Mouse (Mus musculus) cerebellum, postnatal 10 days (tissue): ENCODE measurements around the gene Bag6.

Experiments
- DNase-seq, 2 experiments: peaks; one replicate each; pipeline ENCODE4 v3.0.0; 2021; ENCODE audit warnings: mixed read lengths in 2 of 2

Gene Bag6

DNA sequence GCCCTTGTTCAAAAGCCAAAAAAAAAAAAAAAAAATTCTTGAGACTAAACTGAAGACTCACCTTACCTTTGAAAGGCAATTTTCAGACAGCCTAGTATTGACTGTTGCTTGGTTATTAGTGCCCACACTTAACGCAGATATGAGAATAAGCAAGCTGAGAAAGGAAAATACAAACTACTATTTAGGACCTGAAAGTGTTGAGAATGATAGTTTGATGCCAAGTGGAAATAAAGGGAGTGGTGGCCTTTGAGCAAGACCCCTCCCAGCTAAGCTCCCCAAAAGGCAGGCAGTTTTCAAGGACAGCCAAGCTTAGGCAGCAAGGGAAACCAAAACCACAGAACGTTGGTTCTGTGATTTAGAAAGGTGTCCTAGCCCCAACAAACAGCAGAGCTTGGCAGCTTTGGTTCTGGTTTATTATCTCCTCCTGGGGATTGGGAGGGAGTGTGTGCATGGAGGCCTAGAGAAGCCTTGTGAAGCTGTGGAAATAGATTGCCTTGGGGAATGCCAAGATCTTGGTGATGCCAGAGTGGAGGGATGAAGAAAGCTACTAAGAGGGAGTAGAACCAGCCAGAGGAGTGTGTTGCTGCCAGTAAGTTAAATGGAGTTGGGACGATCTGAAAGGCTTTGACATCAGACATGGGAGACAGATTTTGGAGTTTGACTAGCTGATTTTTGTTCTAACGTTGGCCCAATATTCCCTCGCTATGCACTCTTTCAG lies 13.1 kb downstream of the Bag6 start:
- no peak for DNase-seq

DNA sequence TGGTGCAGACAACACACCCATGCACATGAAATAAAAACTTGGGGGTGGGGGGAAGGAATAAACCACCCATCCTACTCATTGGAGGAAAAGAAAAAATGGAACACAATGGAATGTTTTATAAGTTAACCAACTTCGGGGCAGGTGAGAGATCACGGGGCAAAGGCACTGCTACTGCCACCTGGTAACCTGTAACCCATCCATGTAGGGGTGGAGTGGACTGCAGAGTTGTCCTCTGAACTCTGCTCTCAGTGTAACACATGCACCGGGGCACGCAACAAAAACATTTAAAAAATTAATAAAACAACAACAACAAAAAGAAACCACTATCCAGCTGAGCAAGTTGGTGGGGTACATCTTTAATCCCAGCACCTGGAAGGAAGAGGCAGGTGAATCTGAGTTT lies 17.1 kb downstream of the Bag6 start:
- DNase-seq = no peak

DNA sequence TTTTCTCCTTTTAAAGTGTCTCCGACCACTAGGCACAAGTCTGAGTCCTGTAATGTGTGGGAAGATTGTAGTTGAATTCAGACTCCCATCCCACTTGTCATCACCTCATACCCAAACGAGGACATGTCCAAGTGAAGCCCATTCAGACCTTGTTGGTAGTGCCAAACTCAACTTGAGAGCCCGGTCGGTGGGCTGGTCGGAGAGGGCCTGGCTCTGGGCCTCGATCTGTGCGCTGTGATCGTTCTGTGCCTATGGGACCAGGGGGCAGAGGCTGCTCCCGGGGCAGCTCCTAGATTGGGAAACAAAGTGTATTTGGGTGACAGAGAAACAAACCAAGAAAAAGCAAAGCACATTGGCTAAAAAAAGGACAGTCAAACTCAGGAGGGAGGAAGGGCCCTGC lies 18.1 kb downstream of the Bag6 start:
- DNase-seq = no peak

DNA sequence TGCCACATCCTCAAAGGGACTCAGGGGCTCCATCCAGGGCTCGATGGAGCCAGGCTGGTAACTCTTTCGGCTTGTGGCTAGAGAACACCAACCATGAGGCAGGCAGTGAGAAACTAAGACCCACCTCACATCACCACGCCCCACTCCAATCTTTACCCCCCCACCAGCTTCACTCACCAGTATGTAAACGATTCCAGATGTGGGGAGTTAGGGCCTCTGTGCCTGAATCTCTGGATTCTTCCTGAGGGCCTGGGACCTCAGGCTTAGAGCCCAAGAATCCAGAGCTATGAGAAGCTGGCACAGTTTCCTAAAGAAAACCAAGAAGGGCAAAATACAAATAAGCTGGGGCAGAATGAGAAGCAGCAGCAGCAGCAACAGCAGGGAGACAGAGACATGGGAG lies 19.0 kb downstream of the Bag6 start:
- no peak for DNase-seq

DNA sequence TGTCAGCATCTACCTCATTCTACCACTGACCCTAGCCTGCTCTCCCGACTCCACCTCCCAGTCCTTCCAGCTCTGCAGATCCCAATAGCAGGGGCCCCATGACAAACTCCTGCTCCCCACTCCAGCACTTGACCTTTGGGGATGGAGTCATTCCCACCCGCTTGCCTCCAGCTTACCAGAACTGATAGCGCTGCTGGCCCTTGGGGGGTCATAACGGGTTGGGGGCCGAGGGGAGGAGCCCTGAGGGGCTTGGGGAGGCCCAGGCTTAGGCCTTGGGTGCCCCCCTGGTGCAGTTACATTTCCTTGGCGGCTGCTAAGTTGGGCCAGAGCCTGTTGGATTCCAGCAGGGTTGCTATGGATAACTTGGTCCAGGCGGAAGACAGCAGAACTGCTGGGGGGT lies 19.6 kb downstream of the Bag6 start:
- no peak for DNase-seq

DNA sequence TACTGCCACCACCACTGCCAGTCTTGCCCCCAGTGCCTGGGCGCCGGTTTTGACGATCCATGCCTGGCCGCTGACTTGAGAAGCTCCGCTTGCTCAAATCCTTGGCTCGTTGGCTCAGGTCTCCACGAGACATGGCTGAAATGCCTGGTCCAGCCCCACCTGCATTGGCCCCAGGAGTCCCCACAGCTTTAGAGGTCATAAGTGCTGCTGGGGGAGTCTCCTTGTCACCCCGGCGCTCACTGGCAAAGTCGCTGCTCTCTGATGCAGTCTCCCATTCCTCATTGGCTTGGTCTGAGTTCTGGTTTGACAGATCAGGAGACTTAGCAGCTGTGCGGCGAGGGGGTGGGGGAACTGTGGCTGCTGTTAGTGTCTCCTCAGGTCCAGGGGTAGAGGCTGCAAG lies 20.5 kb downstream of the Bag6 start:
- no peak for DNase-seq

DNA sequence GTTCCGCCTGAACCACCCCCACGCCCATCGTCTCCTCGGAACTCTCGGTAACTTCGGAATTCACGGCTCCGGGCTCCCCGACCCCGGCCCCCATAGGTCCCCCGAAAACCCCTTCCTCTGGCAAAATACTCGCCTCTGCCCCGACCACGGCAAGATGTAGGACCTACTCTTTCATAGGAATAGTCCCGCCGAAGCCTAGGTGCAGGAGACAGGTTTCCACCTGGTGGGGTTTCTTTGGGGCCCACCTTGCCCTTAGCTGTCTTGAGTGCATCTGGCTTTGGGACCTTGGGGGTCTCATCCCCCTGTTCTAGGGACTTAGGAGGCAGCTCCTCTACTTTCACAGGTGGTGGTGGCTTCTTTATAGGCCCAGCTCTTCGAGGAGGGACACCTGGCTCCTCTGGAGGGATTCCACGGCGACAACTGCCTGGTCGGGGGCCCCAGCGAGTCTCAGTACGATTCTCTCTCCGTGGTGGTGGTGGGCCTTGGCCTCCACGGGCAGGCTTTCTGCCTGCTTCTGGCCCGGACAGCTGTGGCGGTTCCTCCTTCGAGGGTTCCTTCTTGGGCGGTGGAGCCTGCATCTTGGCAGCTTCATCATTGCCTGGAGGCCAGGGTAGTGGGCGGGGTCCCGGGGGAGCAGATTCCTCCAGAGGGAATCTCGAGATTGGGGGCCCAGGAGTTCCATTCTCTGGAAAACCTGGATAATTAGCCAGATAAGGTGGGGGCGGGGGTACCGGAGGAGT lies 21.7 kb downstream of the Bag6 start:
- no peak for DNase-seq

DNA sequence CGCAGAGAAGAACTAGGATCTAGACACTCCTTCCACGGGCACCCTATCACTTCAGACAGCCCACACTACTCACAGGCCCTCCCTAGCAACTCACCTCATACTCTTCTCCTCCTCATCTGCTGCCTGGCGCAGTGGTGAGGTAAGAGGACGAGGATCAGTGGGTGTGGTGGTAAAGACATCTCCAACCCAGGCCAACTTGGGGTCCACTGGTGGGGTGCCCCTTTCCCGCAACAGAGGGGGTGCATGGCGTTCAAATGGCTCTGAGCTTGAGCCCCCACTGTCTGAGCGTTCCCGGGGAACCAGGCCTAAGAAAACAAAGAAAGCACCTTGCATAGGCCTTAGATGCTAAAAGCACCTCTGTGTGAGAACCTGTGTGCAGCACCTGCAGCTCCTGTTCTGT lies 22.3 kb downstream of the Bag6 start:
- no peak for DNase-seq

DNA sequence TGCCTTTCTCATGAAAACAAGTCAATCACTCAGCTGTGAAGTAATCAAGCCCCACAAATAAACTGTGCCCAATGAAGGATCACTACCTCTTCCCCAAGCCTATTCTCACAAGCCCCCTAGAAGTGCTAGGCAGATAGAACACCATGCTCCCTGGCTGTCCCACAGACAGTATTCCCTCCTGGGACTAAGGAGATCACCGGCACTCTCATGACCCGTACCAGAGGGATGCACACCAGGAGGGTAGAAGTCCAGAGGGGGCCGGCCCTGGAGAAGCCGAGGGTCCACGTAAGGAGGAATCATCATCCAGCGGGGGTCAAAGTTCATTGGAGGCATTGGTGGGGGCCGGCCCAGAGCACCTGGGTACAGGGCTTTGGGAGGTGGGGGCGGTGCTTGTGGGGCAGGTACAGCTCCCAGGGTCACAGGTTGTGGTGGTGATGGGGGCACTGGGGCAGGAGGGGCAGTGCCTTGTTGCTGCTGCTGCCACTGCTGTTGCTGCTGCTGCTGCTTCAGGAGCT lies 22.7 kb downstream of the Bag6 start:
- no peak for DNase-seq

DNA sequence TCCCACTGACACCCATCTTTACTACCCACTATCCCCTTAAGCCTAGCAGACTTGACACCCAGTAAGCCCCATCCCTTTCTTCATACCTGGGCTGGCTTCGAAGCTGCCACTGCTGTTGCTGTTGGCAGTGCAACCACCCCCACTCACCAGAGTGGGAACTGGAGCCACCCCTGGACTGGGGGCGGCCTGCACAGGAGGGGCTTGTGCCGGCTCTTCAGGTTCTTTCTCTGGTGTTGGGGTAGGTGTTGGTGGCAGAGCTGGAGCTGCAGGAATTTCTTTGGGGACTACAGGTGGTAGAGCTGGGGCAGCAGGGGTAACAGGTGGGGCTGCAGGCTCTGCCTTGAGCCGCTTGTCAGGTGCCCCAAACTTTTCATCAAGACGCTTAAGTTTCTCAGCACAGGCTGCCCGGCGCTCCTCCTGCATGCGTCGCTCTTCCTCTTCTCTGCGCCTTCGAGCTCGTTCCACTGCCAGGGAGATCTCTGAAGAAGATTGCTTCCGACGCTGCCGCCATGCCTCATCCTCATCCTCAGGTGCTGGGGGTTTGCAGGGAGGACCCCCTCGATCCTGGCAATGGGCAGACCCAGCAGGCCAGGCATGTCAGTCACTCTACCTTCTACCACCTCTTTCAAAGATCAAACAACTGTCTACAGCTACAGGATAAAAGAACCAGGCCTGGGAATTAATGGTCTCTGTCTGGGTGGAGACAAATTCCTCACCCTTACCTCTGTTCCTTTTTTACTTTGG lies 24.0 kb downstream of the Bag6 start:
- no peak for DNase-seq

DNA sequence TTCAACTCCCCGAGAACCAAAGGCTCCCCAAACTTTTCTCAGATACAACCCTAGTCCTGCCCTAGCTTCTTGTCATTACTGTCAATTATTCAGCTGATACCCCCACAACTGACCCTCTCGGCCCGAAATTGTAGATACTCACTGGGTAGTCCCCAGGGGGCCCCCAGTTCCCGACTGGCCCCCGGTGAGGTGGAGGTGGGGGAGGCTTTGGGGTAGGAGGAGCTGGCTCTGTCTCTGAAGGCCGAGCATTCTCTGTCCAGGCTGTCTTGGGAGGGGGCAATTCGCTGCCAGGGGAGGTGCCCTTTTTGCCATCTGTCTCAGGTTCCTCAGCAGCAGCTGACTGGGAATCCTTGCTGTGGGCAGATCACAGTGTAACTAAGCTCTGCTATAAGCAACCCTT lies 24.7 kb downstream of the Bag6 start:
- DNase-seq = no peak

DNA sequence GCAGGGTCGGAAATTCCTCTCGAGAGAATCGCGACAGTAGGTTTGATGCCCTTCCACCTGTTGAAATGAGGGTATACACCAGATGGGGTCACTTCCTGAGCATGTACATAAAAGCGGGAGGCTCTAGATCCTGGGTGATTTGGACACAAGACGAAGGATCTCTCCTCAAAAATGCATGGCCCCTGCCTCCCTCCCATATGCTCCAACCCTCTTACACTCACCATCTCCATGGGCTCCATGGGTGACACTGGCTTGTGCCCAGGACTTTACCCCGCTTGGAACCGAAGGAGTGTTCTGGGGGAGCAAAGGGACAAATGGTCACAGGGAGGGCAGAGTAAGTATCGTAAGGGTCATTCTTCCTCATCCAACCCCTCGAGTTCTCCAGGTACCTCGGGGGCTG lies 26.4 kb downstream of the Bag6 start:
- no peak for DNase-seq

DNA sequence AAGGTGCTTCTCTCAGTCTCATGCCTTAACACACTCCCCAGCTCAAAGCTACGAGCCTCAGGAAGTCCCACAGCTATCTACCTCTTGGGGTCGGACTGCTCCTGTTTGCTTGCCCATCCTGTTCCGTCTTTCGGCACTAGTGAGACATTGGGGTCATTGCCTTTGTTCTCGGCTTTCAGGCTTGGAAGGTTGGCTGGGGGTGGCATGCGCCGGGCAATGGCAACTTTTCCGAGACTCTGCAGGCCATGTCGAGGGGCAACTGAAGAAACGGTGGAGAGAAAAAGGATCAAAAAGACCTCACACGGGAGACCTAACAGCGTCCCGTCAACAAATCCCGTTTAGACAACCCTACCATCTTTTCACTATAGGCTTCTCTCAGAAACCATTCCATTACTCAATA lies 27.1 kb downstream of the Bag6 start:
- no peak for DNase-seq

DNA sequence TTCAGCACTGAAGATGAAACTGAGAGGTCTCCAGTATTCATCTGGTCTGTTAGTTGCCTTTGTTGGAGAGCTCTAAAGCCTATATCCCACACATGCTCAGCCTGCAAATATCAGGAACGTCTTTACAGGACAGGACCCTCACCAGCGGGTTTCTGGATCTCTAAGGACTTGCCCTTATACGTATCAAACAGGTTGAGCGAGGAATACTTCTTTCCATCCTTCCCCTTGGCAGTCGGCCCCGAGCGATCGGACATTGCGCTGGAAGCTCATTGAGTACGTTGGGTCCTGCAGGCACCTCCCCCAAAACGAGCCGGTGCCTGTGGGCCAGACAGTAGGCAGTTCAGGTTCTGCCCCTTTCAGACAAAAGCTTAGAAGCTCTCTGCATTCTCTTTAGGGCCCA lies 27.8 kb downstream of the Bag6 start:
- DNase-seq = peak; percentile 60 to 63

DNA sequence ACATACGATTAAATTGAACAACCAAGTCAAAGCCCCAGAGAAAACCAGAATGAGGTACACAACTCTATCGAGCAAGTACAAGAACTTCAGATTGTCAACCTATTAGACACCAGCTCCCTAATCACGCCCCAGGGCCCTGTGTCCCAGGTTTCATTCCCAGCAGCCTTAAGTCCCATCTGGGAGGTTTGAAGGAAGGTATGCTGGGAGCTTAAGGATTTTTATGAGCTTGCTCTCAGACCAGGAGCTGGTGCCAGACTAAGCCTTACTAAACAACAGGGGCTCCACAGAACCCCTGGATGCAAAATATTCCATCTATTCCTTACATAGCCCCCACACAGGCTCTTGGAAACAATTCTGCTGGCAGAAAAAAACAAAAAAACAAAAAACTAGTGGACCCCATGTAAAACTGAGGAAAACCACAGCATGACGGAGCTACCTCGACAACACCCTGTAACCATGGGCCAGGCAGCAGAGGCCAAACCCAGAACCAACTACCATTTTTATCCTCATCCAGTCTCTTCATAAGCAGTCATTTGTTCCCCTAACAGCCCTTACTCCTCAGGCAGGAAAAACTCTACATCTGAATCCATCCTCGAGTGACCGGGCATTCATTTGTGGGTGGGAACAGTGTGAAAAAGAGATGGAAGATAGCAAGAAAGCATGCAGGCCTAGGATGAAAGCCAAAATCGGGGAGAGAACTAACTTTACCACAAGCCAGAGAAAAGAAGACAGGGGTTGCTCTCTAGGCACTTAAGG lies 28.5 kb downstream of the Bag6 start:
- DNase-seq = peak in 1 of 2 experiments; percentile 53

DNA sequence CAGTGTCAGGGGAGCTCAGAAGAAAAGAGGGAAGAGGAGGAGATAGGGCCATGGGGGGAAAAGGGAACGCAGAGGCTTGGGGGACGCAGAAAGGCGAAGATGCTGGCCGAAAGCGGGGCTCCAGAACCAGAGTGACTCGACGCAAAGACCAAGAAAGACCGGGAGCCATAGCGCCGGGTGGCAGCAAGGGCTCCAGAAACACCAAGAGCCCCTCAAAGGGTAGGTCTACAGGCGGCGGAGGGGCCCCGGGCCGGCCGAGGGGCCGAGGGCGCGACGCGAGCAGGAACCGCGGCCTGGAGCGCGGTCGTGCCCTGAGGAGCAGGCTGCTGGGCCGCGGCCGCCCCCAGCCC lies 29.2 kb downstream of the Bag6 start:
- no peak for DNase-seq

DNA sequence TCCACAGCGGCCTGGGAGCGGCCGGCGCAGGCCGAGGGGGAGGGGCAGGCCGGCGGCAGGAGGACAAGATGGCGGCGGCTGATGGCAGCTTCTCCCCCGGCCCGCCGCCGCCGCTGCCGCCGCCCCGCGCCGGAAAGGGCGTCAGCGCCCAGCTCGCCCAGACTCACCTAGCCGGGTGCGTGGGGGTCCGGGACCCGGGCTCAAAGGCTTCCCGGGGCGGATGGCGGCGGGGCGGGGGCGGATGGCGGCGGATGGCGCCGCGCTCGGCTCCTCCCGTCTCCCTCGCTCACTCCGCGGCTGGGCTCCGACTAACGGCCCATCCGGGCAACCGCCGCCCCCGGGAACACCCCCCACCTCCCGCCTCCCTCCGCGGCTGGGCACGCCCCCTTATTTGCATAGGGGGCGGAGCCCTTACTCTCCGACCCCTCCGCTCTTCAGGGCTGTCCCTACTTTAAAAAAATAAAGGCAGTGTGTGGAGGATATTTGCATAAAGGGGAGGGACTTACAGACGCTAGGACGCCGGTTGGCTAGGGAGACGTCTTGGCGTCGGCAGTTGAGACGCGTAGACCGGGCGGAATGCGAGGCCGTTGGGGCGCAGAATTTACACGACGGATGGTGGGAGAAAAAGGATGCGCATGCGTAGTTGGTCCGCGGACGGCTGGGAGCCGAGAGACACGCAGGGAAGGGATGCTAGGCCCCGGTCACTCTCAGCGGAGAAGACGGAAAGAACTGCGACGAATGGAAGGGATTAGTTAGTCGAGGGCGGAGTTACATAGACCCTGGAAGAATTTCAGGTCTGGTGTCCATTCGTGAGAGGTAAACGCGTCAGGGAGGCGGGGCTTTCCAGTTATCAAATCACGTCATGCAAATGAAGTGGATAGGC lies 29.8 kb downstream of the Bag6 start, which contains the start of gene Prrc2a:
Prrc2a (minus strand) TSS at position 330 of the 883 bp plus-strand sequence.
- peak; percentile 99 for DNase-seq

DNA sequence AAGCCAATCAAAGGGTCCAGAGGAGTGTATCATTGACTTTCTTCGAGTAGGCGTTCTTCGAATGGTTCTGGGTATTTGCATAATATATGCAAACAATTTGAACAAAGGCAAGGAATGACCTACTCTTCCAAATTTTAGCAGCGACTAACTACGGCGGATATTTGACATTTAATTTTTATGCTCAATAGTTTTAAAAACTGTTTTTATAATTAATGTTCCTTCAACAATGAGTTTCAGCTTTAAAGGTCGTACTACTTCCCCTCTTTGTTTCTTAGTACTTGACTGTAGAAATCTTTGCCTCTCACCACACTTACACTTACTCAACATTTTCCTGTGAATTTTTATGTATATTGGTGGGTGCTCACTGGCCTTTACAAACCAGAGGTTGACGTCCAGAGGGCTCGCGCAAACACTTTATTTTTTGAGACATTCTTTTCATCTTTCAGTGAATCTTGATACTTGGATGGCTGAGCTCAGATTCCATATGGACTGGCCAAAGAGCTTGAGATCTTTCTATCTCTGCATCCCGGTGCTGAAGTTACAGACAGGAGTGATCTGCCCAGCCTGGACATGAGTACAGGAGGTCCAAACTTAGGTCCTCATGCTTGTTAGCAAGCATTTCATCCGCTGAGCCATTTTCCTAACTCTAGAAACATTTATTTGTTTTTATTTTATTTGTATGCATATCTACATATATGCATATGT lies 30.6 kb downstream of the Bag6 start:
- DNase-seq = no peak

DNA sequence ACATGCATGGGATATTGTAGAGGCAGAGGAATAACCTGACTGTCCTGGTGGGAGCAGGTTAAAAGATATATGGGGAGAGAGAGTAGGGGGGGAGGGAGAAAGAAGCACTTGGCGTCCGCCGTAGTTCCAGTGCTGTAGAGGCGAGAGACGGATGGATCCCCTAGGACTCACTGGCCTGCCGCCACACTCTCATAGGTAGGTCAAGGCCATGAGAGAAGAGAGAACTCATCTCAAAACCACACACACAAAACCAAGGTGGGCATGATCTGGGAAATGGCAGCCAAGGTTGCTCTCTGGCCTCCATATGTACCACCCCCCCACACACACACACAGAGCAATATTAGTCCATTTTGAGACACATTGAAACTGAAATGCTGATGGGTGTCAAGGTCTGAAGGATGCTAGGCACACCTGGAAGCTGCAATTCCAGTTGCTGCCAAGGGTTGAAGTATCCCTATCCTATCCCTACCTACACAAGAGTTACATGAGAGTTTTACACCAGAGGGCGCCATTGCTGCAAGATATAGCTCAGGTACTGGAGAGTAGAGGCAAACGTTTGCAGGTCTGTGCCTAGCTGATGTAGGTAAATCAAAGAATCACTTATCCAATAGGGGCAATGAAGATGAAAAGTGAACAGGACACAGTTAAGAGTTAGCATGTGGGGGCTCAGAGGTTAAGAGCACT lies 31.5 kb downstream of the Bag6 start:
- DNase-seq = peak; percentile 84 to 87

DNA sequence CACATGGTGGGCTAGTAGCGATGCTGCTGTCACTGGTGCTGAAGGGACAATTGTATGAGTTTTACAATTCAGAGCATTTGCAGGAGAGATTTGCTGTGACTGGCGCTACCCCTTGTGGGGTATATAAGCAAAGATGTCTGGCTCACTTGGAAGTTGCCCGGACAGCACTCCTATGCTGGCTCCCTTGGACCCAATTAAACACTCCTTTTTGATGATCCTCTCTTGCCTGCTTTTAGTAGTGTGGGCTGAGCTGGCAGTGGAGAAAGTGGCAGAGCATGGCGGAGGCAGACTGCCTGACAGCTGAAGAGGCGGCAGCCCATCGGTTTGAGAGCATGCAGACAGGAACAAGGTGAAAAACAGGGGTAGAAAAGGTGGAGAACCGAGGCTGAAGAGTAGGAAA lies 32.8 kb downstream of the Bag6 start:
- no peak for DNase-seq
